Mouse (Mus musculus): ENCODE results near the gene Borcs6.

Gene Borcs6

GRCm38 (mm10) chr11:69070590-69071222, 11.2 kb downstream of the Borcs6 start, which contains the start of gene Tmem107:
Gene Tmem107 (plus strand): TSS chr11:69070806.
- peak; percentile 99 for DNase-seq (ENCODE audit: low read depth, low spot score)

- DNase-seq (ENCODE audit: low read depth, low spot score), result peak; percentile 39
Observed at GRCm38 (mm10) chr11:69071262-69071661, 11.7 kb downstream of the Borcs6 start.

- no peak for DNase-seq (ENCODE audit: low read depth, low spot score)
Observed at GRCm38 (mm10) chr11:69072234-69072633, 12.7 kb downstream of the Borcs6 start.

- no peak for DNase-seq (ENCODE audit: low read depth, low spot score)
Observed at GRCm38 (mm10) chr11:69072666-69073064, 13.1 kb downstream of the Borcs6 start.

GRCm38 (mm10) chr11:69073065-69073888, 13.8 kb downstream of the Borcs6 start:
- DNase-seq (ENCODE audit: low read depth, low spot score), result peak; percentile 98

GRCm38 (mm10) chr11:69073951-69074775, 14.6 kb downstream of the Borcs6 start:
- DNase-seq (ENCODE audit: low read depth, low spot score), result peak; percentile 75

GRCm38 (mm10) chr11:69074776-69075069, 15.2 kb downstream of the Borcs6 start:
- no peak for DNase-seq (ENCODE audit: low read depth, low spot score)

- DNase-seq (ENCODE audit: low read depth, low spot score), result no peak
Observed at GRCm38 (mm10) chr11:69075764-69076479, 16.4 kb downstream of the Borcs6 start.

- DNase-seq (ENCODE audit: low read depth, low spot score), result peak; percentile 43
Observed at GRCm38 (mm10) chr11:69076572-69076971, 17.1 kb downstream of the Borcs6 start.

GRCm38 (mm10) chr11:69077316-69077715, 17.8 kb downstream of the Borcs6 start:
- DNase-seq (ENCODE audit: low read depth, low spot score), result no peak

- DNase-seq (ENCODE audit: low read depth, low spot score), result no peak
Observed at GRCm38 (mm10) chr11:69078041-69078440, 18.5 kb downstream of the Borcs6 start.

GRCm38 (mm10) chr11:69078805-69079438, 19.4 kb downstream of the Borcs6 start:
- no peak for DNase-seq (ENCODE audit: low read depth, low spot score)

GRCm38 (mm10) chr11:69080102-69080854, 20.8 kb downstream of the Borcs6 start:
- no peak for DNase-seq (ENCODE audit: low read depth, low spot score)

GRCm38 (mm10) chr11:69080855-69081222, 21.3 kb downstream of the Borcs6 start:
- DNase-seq (ENCODE audit: low read depth, low spot score), result no peak

- DNase-seq (ENCODE audit: low read depth, low spot score), result no peak
Observed at GRCm38 (mm10) chr11:69081613-69082012, 22.1 kb downstream of the Borcs6 start.

- no peak for DNase-seq (ENCODE audit: low read depth, low spot score)
Observed at GRCm38 (mm10) chr11:69085608-69086007, 26.1 kb downstream of the Borcs6 start.

GRCm38 (mm10) chr11:69086390-69086789, 26.9 kb downstream of the Borcs6 start:
- DNase-seq (ENCODE audit: low read depth, low spot score), result peak; percentile 89

GRCm38 (mm10) chr11:69087082-69087481, 27.6 kb downstream of the Borcs6 start:
- DNase-seq (ENCODE audit: low read depth, low spot score), result peak; percentile 84

GRCm38 (mm10) chr11:69087597-69087996, 28.1 kb downstream of the Borcs6 start:
- no peak for DNase-seq (ENCODE audit: low read depth, low spot score)

- peak; percentile 94 for DNase-seq (ENCODE audit: low read depth, low spot score)
Observed at GRCm38 (mm10) chr11:69088103-69088855, 28.8 kb downstream of the Borcs6 start, which contains the start of gene Vamp2. Gene Vamp2 (plus strand): TSS chr11:69088490.

Measured in brain, adult 2 months (tissue).